Mouse (Mus musculus) CH12.LX (cell line): ENCODE measurements around the gene Mpzl1. TPM values are rescaled to one million over a fixed set of nuclear protein-coding genes. Genes with fewer than 3 reads are reported as not detected.

Experiments used
- DNase-seq: peaks from one replicate; pipeline ENCODE4 v3.0.0-alpha.2; 2013; ENCODE audit errors: extremely low read depth
- H3K27ac ChIP-seq: 2 replicates; pipeline ENCODE4 v1.5.1; 2012; ENCODE audit warnings: low read depth, mild to moderate bottlenecking, control low read depth, moderate library complexity; ENCODE audit not compliant: insufficient read depth
- H3K27me3 ChIP-seq: replicated peaks from 2 replicates; pipeline ENCODE3; 2012; ENCODE audit warnings: inconsistent platforms
- H3K36me3 ChIP-seq, 2 experiments: replicated peaks in 1 of 2; 2 replicates each; pipeline versions ENCODE3 to v1.6.1; 2012; ENCODE audit warnings: inconsistent platforms in 1 of 2, low read length in 1 of 2, mild to moderate bottlenecking in 1 of 2, mixed read lengths in 1 of 2, moderate library complexity in 1 of 2; ENCODE audit not compliant: control insufficient read depth in 1 of 2, insufficient read depth in 1 of 2
- H3K4me1 ChIP-seq, 2 experiments: 2 replicates each; pipeline ENCODE4 v1.6.1; 2012; ENCODE audit warnings: inconsistent platforms in 1 of 2, moderate library complexity in 1 of 2; ENCODE audit not compliant: insufficient read depth in 2 of 2, control insufficient read depth in 1 of 2
- H3K4me2 ChIP-seq: 2 replicates; pipeline ENCODE4 v1.6.1; 2012; ENCODE audit warnings: low read depth, mild to moderate bottlenecking, control low read depth; ENCODE audit not compliant: poor library complexity, insufficient read depth, severe bottlenecking
- H3K4me3 ChIP-seq, 3 experiments: fragments of 150-350 bp in 1 of 3; sonication (generic) in 1 of 3; replicated peaks in 1 of 3; 2 replicates each; pipeline versions ENCODE3 to v1.5.1; 2011 to 2012; ENCODE audit warnings: low read depth in 2 of 3, low read length in 2 of 3, mild to moderate bottlenecking in 2 of 3, moderate library complexity in 2 of 3, control low read depth in 1 of 3, improper control_type of control experiment in 1 of 3, inconsistent platforms in 1 of 3, mixed read lengths in 1 of 3; ENCODE audit not compliant: poor library complexity in 1 of 3
- H3K79me2 ChIP-seq: replicated peaks from 2 replicates; pipeline ENCODE4 v1.6.1; 2012; ENCODE audit warnings: mild to moderate bottlenecking, moderate library complexity; ENCODE audit not compliant: control insufficient read depth, poor library complexity, insufficient read depth, severe bottlenecking; ENCODE audit errors: extremely low read depth
- H3K9ac ChIP-seq: 2 replicates; pipeline ENCODE4 v1.6.1; 2012; ENCODE audit warnings: low read depth, mild to moderate bottlenecking, control low read depth, moderate library complexity; ENCODE audit not compliant: insufficient read depth
- H3K9me3 ChIP-seq: replicated peaks from 2 replicates; pipeline ENCODE3; 2012; ENCODE audit warnings: low read length, inconsistent platforms, mixed read lengths
- BHLHE40 ChIP-seq: IDR thresholded peaks from 2 replicates; pipeline ENCODE4 v1.6.1; 2011; ENCODE audit warnings: mild to moderate bottlenecking, low read depth, low read length, improper control_type of control experiment
- CHD2 ChIP-seq: IDR thresholded peaks from 2 replicates; pipeline ENCODE4 v1.6.1; 2011; ENCODE audit warnings: low read length, improper control_type of control experiment
- CTCF ChIP-seq, 2 experiments: IDR thresholded peaks in 1 of 2; conservative IDR thresholded peaks in 1 of 2; 2 replicates each; pipeline ENCODE4 v1.5.1; 2011 to 2012; ENCODE audit warnings: low read depth in 2 of 2, low read length in 2 of 2, improper control_type of control experiment in 1 of 2, inconsistent platforms in 1 of 2, mild to moderate bottlenecking in 1 of 2, moderate library complexity in 1 of 2
- ELF1 ChIP-seq: IDR thresholded peaks from 2 replicates; pipeline ENCODE4 v1.6.1; 2014; ENCODE audit warnings: low read depth, mild to moderate bottlenecking, inconsistent platforms, low read length, improper control_type of control experiment
- EP300 ChIP-seq: IDR thresholded peaks from 2 replicates; pipeline ENCODE4 v1.6.1; 2011; ENCODE audit warnings: low read length, improper control_type of control experiment
- ETS1 ChIP-seq: conservative IDR thresholded peaks from 2 replicates; pipeline ENCODE4 v1.6.1; 2012; ENCODE audit warnings: low read depth, mild to moderate bottlenecking, inconsistent platforms, low read length, improper control_type of control experiment, moderate library complexity
- GABPA ChIP-seq: IDR thresholded peaks from 2 replicates; pipeline ENCODE4 v1.6.1; 2012; ENCODE audit warnings: low read depth, low read length, improper control_type of control experiment, inconsistent platforms; ENCODE audit not compliant: insufficient replicate concordance
- HCFC1 ChIP-seq: IDR thresholded peaks from 2 replicates; pipeline ENCODE4 v1.6.1; 2012; ENCODE audit warnings: low read depth, mild to moderate bottlenecking, inconsistent platforms, low read length, improper control_type of control experiment
- JUN ChIP-seq: IDR thresholded peaks from 2 replicates; pipeline ENCODE4 v1.6.1; 2011; ENCODE audit warnings: low read depth, mild to moderate bottlenecking, low read length, improper control_type of control experiment, moderate library complexity; ENCODE audit not compliant: insufficient read depth
- JUND ChIP-seq: conservative IDR thresholded peaks from 2 replicates; pipeline ENCODE4 v1.6.1; 2011; ENCODE audit warnings: low read depth, low read length, improper control_type of control experiment
- KAT2A ChIP-seq: IDR thresholded peaks from 2 replicates; pipeline ENCODE4 v1.6.1; 2012; ENCODE audit warnings: low read length, improper control_type of control experiment, inconsistent platforms; ENCODE audit not compliant: insufficient replicate concordance
- MAFK ChIP-seq: IDR thresholded peaks from 2 replicates; pipeline ENCODE4 v1.6.1; 2011; ENCODE audit warnings: low read length, improper control_type of control experiment; ENCODE audit not compliant: insufficient replicate concordance
- MAX ChIP-seq: IDR thresholded peaks from 2 replicates; pipeline ENCODE4 v1.6.1; 2011; ENCODE audit warnings: low read length, improper control_type of control experiment
- MAZ ChIP-seq: IDR thresholded peaks from 2 replicates; pipeline ENCODE4 v1.6.1; 2012; ENCODE audit warnings: low read depth, mild to moderate bottlenecking, inconsistent platforms, low read length, improper control_type of control experiment, moderate library complexity
- MEF2A ChIP-seq: IDR thresholded peaks from 2 replicates; pipeline ENCODE4 v1.6.1; 2014; ENCODE audit warnings: low read depth, mild to moderate bottlenecking, inconsistent platforms, low read length, improper control_type of control experiment, borderline replicate concordance
- MXI1 ChIP-seq: IDR thresholded peaks from 2 replicates; pipeline ENCODE4 v1.6.1; 2011; ENCODE audit warnings: mild to moderate bottlenecking, low read depth, low read length, improper control_type of control experiment
- NELFE ChIP-seq: IDR thresholded peaks from 2 replicates; pipeline ENCODE4 v1.6.1; 2011; ENCODE audit warnings: low read depth, low read length, improper control_type of control experiment
- NRF1 ChIP-seq: IDR thresholded peaks from 2 replicates; pipeline ENCODE4 v1.6.1; 2014; ENCODE audit warnings: low read depth, mild to moderate bottlenecking, inconsistent platforms, low read length, improper control_type of control experiment, moderate library complexity
- POLR2A ChIP-seq: IDR thresholded peaks from 2 replicates; pipeline ENCODE4 v1.6.1; 2011; ENCODE audit warnings: low read depth, mild to moderate bottlenecking, improper control_type of control experiment, low read length
- POLR2AphosphoS2 ChIP-seq: IDR thresholded peaks from 2 replicates; pipeline ENCODE4 v1.6.1; 2011; ENCODE audit warnings: low read depth, low read length, improper control_type of control experiment
- RAD21 ChIP-seq: IDR thresholded peaks from 2 replicates; pipeline ENCODE4 v1.6.1; 2011; ENCODE audit warnings: low read depth, mild to moderate bottlenecking, low read length, improper control_type of control experiment, moderate library complexity
- RCOR1 ChIP-seq: conservative IDR thresholded peaks from 2 replicates; pipeline ENCODE4 v1.6.1; 2012; ENCODE audit warnings: low read depth, mild to moderate bottlenecking, inconsistent platforms, low read length, improper control_type of control experiment
- SMC3 ChIP-seq: IDR thresholded peaks from 2 replicates; pipeline ENCODE4 v1.6.1; 2011; ENCODE audit warnings: low read depth, low read length, improper control_type of control experiment
- TBP ChIP-seq: conservative IDR thresholded peaks from 2 replicates; pipeline ENCODE4 v1.6.1; 2011; ENCODE audit warnings: low read depth, low read length, improper control_type of control experiment
- UBTF ChIP-seq: IDR thresholded peaks from 2 replicates; pipeline ENCODE4 v1.6.1; 2012; ENCODE audit warnings: low read depth, mild to moderate bottlenecking, inconsistent platforms, low read length, improper control_type of control experiment, moderate library complexity
- USF2 ChIP-seq: conservative IDR thresholded peaks from 2 replicates; pipeline ENCODE4 v1.6.1; 2011; ENCODE audit warnings: low read depth, low read length, improper control_type of control experiment
- ZNF384 ChIP-seq: IDR thresholded peaks from 2 replicates; pipeline ENCODE4 v1.6.1; 2012; ENCODE audit warnings: low read depth, low read length, improper control_type of control experiment, inconsistent platforms
- dilution Hi-C: fragments of 300-500 bp; cut with MboI; formaldehyde crosslinking; loops from 2 replicates; pipeline ENCODE4 v1.14.3; 2020; ENCODE audit warnings: low sequenced_read_pairs; ENCODE audit not compliant: extremely low pct_unique_long_range_greater_than_20kb, extremely low pct_ligation_motif_present
- in situ Hi-C: fragments of 300-500 bp; cut with MboI; formaldehyde crosslinking; loops from 3 replicates; pipeline ENCODE4 v1.14.3; 2019; ENCODE audit warnings: low sequenced_read_pairs, low pct_ligation_motif_present, low pct_unique_long_range_greater_than_20kb, mixed read lengths
- polyA plus RNA-seq: library from polyadenylated mRNA; unstranded; fragments of >175 nt; gene quantifications from 2 replicates; pipeline ENCODE4 v1.2.1, GENCODE M21; 2012; ENCODE audit warnings: low read depth; ENCODE audit not compliant: insufficient read length
- total RNA-seq, 2 experiments: library from RNA; depleted of rRNA; stranded (reverse); fragments of 300-350 nt in 1 of 2; fragments of >200 nt in 1 of 2; gene quantifications; 2 replicates each; pipeline ENCODE4 v1.2.3; 2012 to 2014

Gene Mpzl1
- total and polyA plus RNA-seq, 3 experiments = 2.8 to 6.7 (median 6.5) TPM

GRCm38 (mm10) chr1:165592295-165593082, 41.8 kb downstream of the Mpzl1 start:
- H3K27me3 ChIP-seq = no peaks in the 10 kb centered on the region

GRCm38 (mm10) chr1:165590760-165591159, 43.6 kb downstream of the Mpzl1 start:
- H3K79me2 ChIP-seq = no peaks in the 10 kb centered on the region
- H3K4me3 ChIP-seq = no peak overlapping the region
- dilution Hi-C loops = no loop called here
- H3K9me3 ChIP-seq = no peaks in the 10 kb centered on the region
- no peak overlapping the region for H3K27ac ChIP-seq
- H3K4me2 ChIP-seq = no peak overlapping the region
- H3K9ac ChIP-seq = no peak overlapping the region
- H3K27me3 ChIP-seq = no peaks in the 10 kb centered on the region
- no peak for TF ChIP-seq CTCF (conservative IDR thresholded peaks at IDR 0.05 in 1 of 2, IDR thresholded peaks at IDR 0.05 in 1 of 2; ENCODE audit: low read depth in 2 of 2, low read length in 2 of 2)
- no peak for TF ChIP-seq JUN
- TF ChIP-seq USF2 = no peak
- no peak for TF ChIP-seq POLR2A
- no peak for TF ChIP-seq ZNF384
- no peak for TF ChIP-seq MEF2A
- TF ChIP-seq NRF1 = no peak
- no peak for TF ChIP-seq KAT2A
- no peak for TF ChIP-seq MAFK
- no peak for TF ChIP-seq POLR2AphosphoS2
- no peak for TF ChIP-seq BHLHE40
- no peak for TF ChIP-seq MAX
- no peak for TF ChIP-seq HCFC1
- TF ChIP-seq, all 38 proteins: peak for 0
- Histone ChIP-seq H3K36me3 (peaks cover 4 to 17% of the 10 kb centered on the region in 2 experiments), H3K4me1 (peaks cover 5 to 14% of the 10 kb centered on the region in 2 experiments; a peak in 3 of 4 replicates)
- in situ Hi-C loops = no loop called here
- no peak for DNase-seq

More at GRCm38 (mm10) chr1:165592295-165593082, 41.8 kb downstream of the Mpzl1 start:
- H3K9me3 ChIP-seq = no peaks in the 10 kb centered on the region
- no peak for DNase-seq
- no peak overlapping the region for H3K9ac ChIP-seq
- no peaks in the 10 kb centered on the region for H3K79me2 ChIP-seq
- no peak overlapping the region for H3K27ac ChIP-seq
- dilution Hi-C loops = no loop called here
- no peak overlapping the region for H3K4me2 ChIP-seq
- peaks cover 3 to 12% of the 10 kb centered on the region in 2 experiments; a peak in 2 of 4 replicates for H3K4me1 ChIP-seq
- TF ChIP-seq USF2 = no peak
- TF ChIP-seq ZNF384 = no peak
- no peak for TF ChIP-seq MAZ
- no peak for TF ChIP-seq ELF1
- TF ChIP-seq SMC3 = no peak
- no peak for TF ChIP-seq JUND
- no peak for TF ChIP-seq JUN
- TF ChIP-seq RAD21 = no peak
- TF ChIP-seq NELFE = no peak
- TF ChIP-seq UBTF = no peak
- TF ChIP-seq CHD2 = no peak
- TF ChIP-seq HCFC1 = no peak
- TF ChIP-seq ETS1 = no peak
- no peak for TF ChIP-seq MAFK
- TF ChIP-seq EP300 = no peak
- no peak for TF ChIP-seq GABPA
- no peak for TF ChIP-seq TBP
- TF ChIP-seq MXI1 = no peak
- TF ChIP-seq RCOR1 = no peak
- no peak overlapping the region for H3K4me3 ChIP-seq
- in situ Hi-C loops = no loop called here
- H3K36me3 ChIP-seq = peaks cover 4 to 17% of the 10 kb centered on the region in 2 experiments
